Mouse (Mus musculus): ENCODE data around the gene Gsap. TPM values are rescaled to one million over a fixed set of nuclear protein-coding genes. Genes with fewer than 3 reads are reported as not detected.
"Not testable (repeated sequence)": the region's sequence is repeated elsewhere in the genome, so short reads cannot be mapped to it uniquely, and the experiment has no call there.

Gene Gsap
- 1.6 and 2.0 TPM in 2 replicates for polyA plus RNA-seq (2015; fragmentation: Nextera tagmentation; extraction: Ambion mirVana)

DNA sequence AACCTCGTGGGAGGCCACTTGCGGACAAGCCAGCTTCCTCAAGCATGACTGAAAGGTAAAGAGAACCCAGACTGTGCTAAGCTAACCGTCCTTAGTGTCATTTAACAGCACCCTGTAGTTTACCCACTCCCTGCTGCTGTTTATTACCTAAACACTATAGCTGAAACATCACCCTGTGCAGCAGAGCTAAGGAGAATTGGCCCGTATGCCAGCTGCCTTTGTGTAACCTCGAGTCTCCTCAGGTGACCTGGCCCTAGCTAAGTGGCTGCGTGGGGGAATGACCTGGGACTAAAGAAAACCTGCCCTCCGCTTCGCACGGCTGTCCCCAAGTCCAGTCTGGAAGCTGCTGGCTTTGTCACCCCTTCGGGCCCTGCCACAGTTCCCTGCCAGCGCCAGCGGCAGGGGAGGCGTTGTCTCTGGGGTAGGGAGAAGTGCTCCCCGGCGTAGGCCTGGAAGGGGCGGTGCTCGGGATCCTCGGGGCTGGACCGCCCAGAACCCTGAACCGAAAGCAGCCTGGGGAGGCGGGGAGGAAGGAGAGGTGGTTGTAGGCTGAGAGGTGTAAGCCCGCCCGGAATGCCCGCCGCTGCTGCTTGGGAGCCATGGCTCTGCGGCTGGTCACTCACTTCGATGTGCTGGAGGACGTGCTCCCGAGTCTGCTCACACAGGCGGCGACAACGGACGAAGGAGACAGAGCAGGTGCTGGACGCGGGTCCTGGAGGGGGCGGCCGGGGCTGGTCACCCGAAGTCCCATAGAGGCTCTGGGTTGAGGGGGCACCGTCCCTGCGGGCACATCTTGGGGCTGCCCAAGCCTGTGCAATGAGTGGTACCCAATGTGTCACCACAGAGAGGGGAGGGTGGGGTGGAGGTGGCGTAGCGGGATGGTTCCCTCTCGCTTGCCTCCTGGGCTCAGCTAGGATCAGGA is at the start of gene Gsap:
TSS of gene Gsap (plus strand) at position 492 of the 922 bp plus-strand sequence.
- Histone ChIP-seq H3K9ac (peak within 1 kb of the TSS; percentile 58), H3K9me3 (replicated peaks) (no peaks in the 10 kb centered on the region), H3K27ac (no peak within 1 kb of the TSS), H3K4me2 (peak within 1 kb of the TSS; percentile 93), H3K4me3 (replicated peaks) (peak within 1 kb of the TSS; percentile 60), H3K4me1 (peaks cover 15% of the 10 kb centered on the region), H3K27me3 (0 out of 2 replicates have a peak, but pooled peaks cover 3% of the 10 kb centered on the region), H3K36me3 (no peaks in the 10 kb centered on the region)
- ATAC-seq (replicated peaks; ENCODE audit: low FRiP score): peak; percentile 92
- 4% methylated on average over 43 of the region's 43 CpGs for WGBS

DNA sequence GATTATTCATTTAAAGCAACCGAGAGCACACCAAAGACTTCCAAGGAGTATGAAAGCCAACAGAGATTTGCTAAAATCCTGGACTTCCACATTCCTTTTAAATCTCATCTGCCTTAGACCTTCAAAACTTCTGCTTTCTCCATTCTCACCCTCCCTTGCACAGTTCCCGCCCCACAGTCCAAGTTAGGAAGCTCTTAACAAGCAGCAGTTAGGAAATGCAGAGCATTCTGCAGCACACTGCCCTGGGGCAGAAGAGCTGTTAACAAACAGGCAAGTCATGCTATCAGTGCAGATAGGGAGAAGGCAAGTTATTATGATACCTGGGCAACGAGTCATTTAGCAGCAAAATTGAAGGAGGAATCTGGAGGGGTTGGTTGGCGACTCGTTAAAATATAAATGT is 49.5 kb upstream of the Gsap start:
- Histone ChIP-seq H3K9ac (no peak overlapping the region), H3K9me3 (replicated peaks) (no peaks in the 10 kb centered on the region), H3K27ac (no peak overlapping the region), H3K4me1 (no peaks in the 10 kb centered on the region), H3K4me2 (no peak overlapping the region), H3K36me3 (no peaks in the 10 kb centered on the region), H3K27me3 (no peaks in the 10 kb centered on the region), H3K4me3 (replicated peaks) (no peak overlapping the region)
- 65% methylated on average over 5 of the region's 5 CpGs for WGBS
- no peak for ATAC-seq (replicated peaks; ENCODE audit: low FRiP score)

DNA sequence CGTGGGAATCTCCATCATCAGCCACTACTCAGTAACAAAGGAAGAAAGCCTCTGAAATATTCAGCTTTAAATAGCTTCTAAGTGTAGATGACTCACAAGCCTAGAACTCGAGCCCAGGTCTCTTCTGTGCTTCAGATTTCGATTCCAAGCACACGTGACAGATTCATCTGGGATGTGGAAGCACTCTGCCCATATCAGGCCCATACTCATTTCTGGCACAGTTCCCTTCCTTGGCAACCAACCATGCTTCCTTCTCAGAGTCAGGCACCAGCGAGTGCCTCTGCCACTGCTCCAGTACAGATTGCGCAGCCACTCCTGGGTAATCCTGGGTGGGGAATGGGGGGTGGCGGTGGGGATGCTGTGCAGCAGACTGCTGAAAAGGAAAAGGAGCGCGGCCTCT is 46.5 kb upstream of the Gsap start:
- H3K9ac ChIP-seq: no peak overlapping the region
- H3K27me3 ChIP-seq: no peaks in the 10 kb centered on the region
- no peak overlapping the region for H3K4me2 ChIP-seq
- no peak overlapping the region for H3K27ac ChIP-seq
- 75% methylated on average over 9 of the region's 9 CpGs for WGBS
- ATAC-seq (replicated peaks; ENCODE audit: low FRiP score): no peak
- H3K9me3 ChIP-seq (replicated peaks): no peaks in the 10 kb centered on the region
- no peak overlapping the region for H3K4me3 ChIP-seq (replicated peaks)
- H3K36me3 ChIP-seq: no peaks in the 10 kb centered on the region
- peaks cover 5% of the 10 kb centered on the region for H3K4me1 ChIP-seq

DNA sequence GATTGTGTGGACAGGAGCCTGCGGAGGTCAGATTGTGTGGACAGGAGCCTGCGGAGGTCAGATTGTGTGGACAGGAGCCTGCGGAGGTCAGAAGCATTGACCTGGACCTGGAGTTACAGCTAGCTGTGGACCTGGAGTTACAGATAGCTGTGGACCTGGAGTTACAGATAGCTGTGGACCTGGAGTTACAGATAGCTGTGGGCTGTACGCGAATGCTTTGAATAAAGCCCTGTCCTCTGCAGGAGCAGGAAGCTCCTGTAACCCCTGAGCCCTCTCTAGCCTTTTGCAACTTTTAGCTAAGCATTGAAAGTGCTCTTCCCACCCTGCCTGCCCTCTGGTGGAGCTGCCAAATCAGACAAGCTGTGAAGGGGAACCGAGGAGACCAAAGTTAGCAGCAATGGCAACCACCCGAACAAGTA is 44.9 kb upstream of the Gsap start:
- not testable (repeated sequence) for H3K4me1 ChIP-seq; H3K4me2 ChIP-seq; H3K36me3 ChIP-seq; H3K27me3 ChIP-seq; ATAC-seq (replicated peaks; ENCODE audit: low FRiP score); H3K4me3 ChIP-seq (replicated peaks); H3K9me3 ChIP-seq (replicated peaks); H3K27ac ChIP-seq; H3K9ac ChIP-seq
- WGBS: 68% methylated on average over 7 of the region's 7 CpGs

DNA sequence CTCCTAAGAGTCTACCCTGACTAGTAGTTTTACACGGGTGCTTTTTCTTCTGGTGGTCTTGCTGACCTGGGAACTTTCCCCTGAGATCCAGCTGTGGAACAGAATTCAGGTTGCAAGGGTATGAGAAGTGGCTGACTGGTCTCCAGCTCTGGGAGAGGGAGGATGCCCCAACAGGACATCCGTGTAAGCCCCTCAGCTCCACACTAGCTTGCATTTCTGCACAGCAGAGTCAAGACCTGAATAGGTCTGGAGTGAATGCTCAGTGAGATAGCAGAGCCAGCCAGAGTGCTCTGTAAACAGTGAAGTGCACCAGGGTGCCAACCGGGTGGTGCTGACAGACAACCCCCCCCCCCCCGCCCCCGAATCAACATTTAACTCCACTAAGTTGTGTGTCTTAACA is 44.4 kb upstream of the Gsap start:
- no peak overlapping the region for H3K4me3 ChIP-seq (replicated peaks)
- no peak for ATAC-seq (replicated peaks; ENCODE audit: low FRiP score)
- no peak overlapping the region for H3K4me2 ChIP-seq

DNA sequence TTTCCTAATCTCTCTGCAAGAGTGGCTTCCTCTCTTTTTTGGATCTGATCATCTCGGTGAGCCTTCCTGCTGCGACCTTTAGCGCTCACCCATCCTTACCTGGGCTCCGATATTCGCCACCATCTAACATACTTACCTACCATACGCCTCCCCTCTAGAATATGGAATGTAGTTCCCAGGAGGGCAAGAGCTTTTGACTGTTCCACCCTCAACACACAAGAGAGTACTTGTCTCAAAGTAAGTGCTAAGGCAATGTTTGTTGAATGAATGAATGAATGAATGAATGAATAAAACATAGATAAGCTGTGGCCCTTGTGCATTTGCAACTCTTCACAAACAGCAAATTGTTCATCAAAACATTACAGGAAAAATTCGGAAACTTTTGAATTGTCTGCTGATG is 43.0 kb upstream of the Gsap start:
- Histone ChIP-seq H3K4me2 (no peak overlapping the region), H3K4me1 (peaks cover 7% of the 10 kb centered on the region), H3K27ac (no peak overlapping the region), H3K9me3 (replicated peaks) (no peaks in the 10 kb centered on the region), H3K36me3 (no peaks in the 10 kb centered on the region), H3K9ac (no peak overlapping the region), H3K27me3 (no peaks in the 10 kb centered on the region), H3K4me3 (replicated peaks) (no peak overlapping the region)
- ATAC-seq (replicated peaks; ENCODE audit: low FRiP score): no peak
- WGBS: 90% methylated on average over 7 of the region's 7 CpGs

More for the DNA sequence above, 44.4 kb upstream of the Gsap start:
- no peaks in the 10 kb centered on the region for H3K27me3 ChIP-seq
- 64% methylated on average over 5 of the region's 5 CpGs for WGBS
- no peak overlapping the region for H3K27ac ChIP-seq
- H3K36me3 ChIP-seq: no peaks in the 10 kb centered on the region
- peaks cover 7% of the 10 kb centered on the region for H3K4me1 ChIP-seq
- no peaks in the 10 kb centered on the region for H3K9me3 ChIP-seq (replicated peaks)
- H3K9ac ChIP-seq: no peak overlapping the region

DNA sequence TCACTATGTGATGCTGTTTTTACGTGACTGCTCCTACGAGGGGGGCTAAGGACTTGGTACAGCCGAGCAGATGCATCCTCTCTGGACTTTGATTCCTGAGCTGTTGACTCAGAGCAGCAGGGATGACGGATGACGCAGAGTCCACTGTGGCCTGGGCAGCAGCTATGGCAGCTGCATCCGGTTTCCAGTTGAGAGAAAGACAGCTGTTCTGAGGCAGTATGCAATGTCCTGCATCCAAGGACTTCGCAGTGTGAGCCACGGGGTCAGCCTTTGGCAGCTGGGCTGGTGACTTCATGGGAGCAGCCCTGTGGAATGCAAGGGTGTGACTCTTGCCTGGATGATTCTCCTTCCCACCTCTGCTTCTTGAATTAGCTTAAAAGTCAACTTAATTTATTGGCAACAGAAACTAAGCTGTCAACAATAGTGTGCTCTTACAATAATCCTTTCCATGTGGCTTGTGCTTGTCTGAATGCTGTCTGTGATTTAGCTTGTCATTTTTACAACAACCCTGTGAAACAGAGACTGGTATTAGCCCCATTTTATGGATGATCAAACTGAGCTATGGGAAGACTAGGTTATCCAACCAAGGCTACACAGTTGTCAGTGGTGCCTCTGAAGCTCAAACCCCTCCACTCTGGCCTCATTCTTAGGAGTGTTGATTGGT is 41.4 kb upstream of the Gsap start:
- no peak overlapping the region for H3K9ac ChIP-seq
- peaks cover 7% of the 10 kb centered on the region for H3K4me1 ChIP-seq
- no peaks in the 10 kb centered on the region for H3K9me3 ChIP-seq (replicated peaks)
- 9% methylated on average over 8 of the region's 8 CpGs for WGBS
- H3K36me3 ChIP-seq: no peaks in the 10 kb centered on the region
- no peak overlapping the region for H3K4me3 ChIP-seq (replicated peaks)
- no peaks in the 10 kb centered on the region for H3K27me3 ChIP-seq
- peak overlapping the region; percentile 61 for H3K27ac ChIP-seq
- ATAC-seq (replicated peaks; ENCODE audit: low FRiP score): peak; percentile 96
- H3K4me2 ChIP-seq: no peak overlapping the region

DNA sequence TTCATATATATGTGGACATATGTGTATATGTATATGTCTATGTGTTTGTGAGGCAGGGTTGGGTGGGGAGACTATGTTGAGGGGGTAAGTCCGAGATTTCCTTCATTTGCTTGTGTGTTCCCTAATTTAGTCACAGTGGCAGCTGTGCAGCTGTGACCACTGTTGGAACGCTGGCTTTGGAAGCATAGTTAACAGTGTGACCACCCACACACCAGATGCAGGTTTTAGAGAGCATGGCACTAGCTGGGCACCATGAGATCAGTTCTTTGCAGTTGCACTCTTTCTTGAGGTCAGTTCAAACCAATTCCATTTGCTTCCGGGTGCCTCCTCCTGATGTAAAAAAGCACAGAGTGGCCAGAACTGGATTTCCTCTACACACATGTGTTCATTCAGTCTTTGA is 37.7 kb upstream of the Gsap start:
- no peaks in the 10 kb centered on the region for H3K36me3 ChIP-seq
- H3K27me3 ChIP-seq: no peaks in the 10 kb centered on the region
- 78% methylated on average over 3 of the region's 3 CpGs for WGBS
- H3K4me3 ChIP-seq (replicated peaks): no peak overlapping the region
- H3K9me3 ChIP-seq (replicated peaks): no peaks in the 10 kb centered on the region
- no peak for ATAC-seq (replicated peaks; ENCODE audit: low FRiP score)
- H3K4me2 ChIP-seq: no peak overlapping the region
- H3K9ac ChIP-seq: no peak overlapping the region
- H3K27ac ChIP-seq: no peak overlapping the region
- peaks cover 7% of the 10 kb centered on the region for H3K4me1 ChIP-seq

DNA sequence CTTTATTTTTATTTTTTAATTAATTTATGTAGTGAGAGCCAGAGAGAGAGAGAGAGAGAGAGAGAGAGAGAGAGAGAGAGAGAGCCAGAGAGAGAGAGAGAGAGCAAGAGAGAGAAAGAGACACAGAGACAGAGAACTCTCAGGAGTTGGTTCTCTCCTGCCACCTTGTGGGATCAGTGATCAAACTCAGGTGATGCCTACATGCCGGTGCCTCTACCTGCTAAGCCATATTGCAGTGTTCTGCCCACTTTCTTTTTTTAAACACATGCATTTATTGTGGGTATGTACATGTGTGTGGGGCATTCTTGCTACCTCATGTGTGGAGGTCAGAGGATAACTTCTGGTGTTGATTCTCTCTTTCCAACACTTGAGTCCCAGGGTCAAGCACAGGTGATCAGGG is 32.4 kb upstream of the Gsap start:
- Histone ChIP-seq H3K4me3 (replicated peaks) (no peak overlapping the region), H3K4me1 (no peaks in the 10 kb centered on the region), H3K9ac (no peak overlapping the region), H3K9me3 (replicated peaks) (no peaks in the 10 kb centered on the region; the same call in 1 of the 2 replicates), H3K27ac (no peak overlapping the region), H3K36me3 (no peaks in the 10 kb centered on the region), H3K27me3 (no peaks in the 10 kb centered on the region), H3K4me2 (no peak overlapping the region)
- 77% methylated on average over 1 of the region's 1 CpGs for WGBS
- ATAC-seq (replicated peaks; ENCODE audit: low FRiP score): no peak

DNA sequence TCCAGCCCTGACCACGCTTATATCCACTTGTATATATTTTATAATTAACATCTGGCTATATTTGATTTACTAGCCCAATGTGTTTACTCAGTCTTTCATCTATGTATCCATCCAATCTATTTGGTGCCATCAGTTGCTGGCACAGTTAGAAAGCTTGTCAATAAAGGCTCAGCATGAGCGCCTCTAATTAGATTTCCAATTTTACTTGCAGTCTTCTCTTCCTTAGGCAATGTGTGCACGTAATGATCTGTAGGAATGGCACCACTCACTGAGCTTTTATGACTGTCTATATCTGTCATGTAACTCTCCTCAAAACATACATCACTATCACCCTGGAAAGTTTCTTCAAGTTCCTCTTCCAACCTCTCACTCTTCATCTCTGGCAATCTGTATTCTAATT is 29.3 kb upstream of the Gsap start:
- 86% methylated on average over 3 of the region's 3 CpGs for WGBS
- H3K27ac ChIP-seq: no peak overlapping the region
- H3K9me3 ChIP-seq (replicated peaks): no peaks in the 10 kb centered on the region; the same call in 1 of the 2 replicates
- H3K9ac ChIP-seq: no peak overlapping the region
- H3K4me1 ChIP-seq: no peaks in the 10 kb centered on the region
- ATAC-seq (replicated peaks; ENCODE audit: low FRiP score): no peak
- no peak overlapping the region for H3K4me3 ChIP-seq (replicated peaks)
- no peaks in the 10 kb centered on the region for H3K27me3 ChIP-seq
- H3K36me3 ChIP-seq: no peaks in the 10 kb centered on the region
- H3K4me2 ChIP-seq: no peak overlapping the region

DNA sequence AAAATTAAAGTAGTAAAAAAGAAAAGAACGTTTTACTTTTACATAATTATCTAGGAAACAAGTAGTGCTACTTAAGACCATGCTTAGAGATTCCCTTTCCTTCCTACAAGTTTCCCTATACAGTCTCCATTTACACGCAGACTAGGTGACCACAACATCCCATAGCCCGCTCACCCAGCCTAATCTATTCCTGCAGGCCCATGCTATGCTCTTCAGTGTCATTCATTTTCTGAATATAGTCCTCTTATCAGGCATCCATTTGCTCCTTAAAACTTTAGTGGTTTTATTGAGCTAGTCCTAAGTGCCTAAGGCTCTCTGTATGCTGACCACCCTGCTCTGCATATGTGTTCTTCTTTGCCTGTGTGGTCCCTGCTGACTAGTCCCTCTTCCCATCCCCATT is 26.5 kb upstream of the Gsap start:
- no peaks in the 10 kb centered on the region for H3K36me3 ChIP-seq
- no peaks in the 10 kb centered on the region; the same call in 1 of the 2 replicates for H3K9me3 ChIP-seq (replicated peaks)
- H3K4me2 ChIP-seq: no peak overlapping the region
- no peak overlapping the region for H3K9ac ChIP-seq
- ATAC-seq (replicated peaks; ENCODE audit: low FRiP score): no peak
- no peaks in the 10 kb centered on the region for H3K27me3 ChIP-seq
- WGBS: 81% methylated on average over 3 of the region's 3 CpGs
- no peaks in the 10 kb centered on the region for H3K4me1 ChIP-seq
- H3K4me3 ChIP-seq (replicated peaks): no peak overlapping the region
- H3K27ac ChIP-seq: no peak overlapping the region

DNA sequence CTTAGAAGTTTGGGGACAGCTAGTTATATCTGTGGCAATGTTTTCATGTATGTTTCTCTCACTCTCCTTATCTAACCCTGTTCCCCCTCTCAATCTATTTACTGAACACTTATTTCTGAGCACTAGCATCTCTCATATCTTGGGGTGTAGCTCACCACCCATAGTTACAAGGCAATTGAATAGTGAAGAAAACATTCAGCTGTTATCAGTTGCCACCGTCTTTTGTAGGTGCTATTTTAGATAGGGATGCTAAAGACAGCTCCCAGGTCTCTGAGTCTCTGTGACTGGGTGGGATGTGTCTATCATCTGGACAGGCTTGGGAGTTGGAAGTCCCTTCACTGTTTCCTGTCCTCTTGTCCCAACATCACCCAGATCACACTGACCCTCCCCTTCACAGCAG is 25.3 kb upstream of the Gsap start:
- no peak for ATAC-seq (replicated peaks; ENCODE audit: low FRiP score)

More for the DNA sequence above, 25.3 kb upstream of the Gsap start:
- H3K4me2 ChIP-seq: no peak overlapping the region
- H3K9me3 ChIP-seq (replicated peaks): no peaks in the 10 kb centered on the region; the same call in 1 of the 2 replicates
- 79% methylated on average over 1 of the region's 1 CpGs for WGBS
- H3K4me3 ChIP-seq (replicated peaks): no peak overlapping the region
- no peak overlapping the region for H3K9ac ChIP-seq
- no peaks in the 10 kb centered on the region for H3K27me3 ChIP-seq
- no peak overlapping the region for H3K27ac ChIP-seq
- no peaks in the 10 kb centered on the region for H3K36me3 ChIP-seq
- H3K4me1 ChIP-seq: no peaks in the 10 kb centered on the region

All from kidney, embryonic 15.5 days (tissue).